Mouse (Mus musculus) limb, embryonic 15.5 days (tissue): Measurements from ENCODE around the gene Btbd9. TPM values are rescaled to one million over a fixed set of nuclear protein-coding genes. Genes with fewer than 3 reads are reported as not detected.

ENCODE experiments used
- ATAC-seq: fragments of 200-750 bp; cut with Nextera tagmentation; 2 replicates; pipeline ENCODE4 v1.8.0; 2017; ENCODE audit warnings: low read depth, moderate TSS enrichment; ENCODE audit not compliant: insufficient number of reproducible peaks, low FRiP score, low TSS enrichment
- H3K27ac ChIP-seq: fragments of 300-500 bp; sonication (generic); 2 replicates; pipeline ENCODE4 v1.5.1; 2015; ENCODE audit warnings: moderate library complexity, mild to moderate bottlenecking, inconsistent platforms
- H3K27me3 ChIP-seq: fragments of 300-500 bp; sonication (generic); 2 replicates; pipeline ENCODE4 v1.6.1; 2015; ENCODE audit warnings: inconsistent platforms
- H3K36me3 ChIP-seq: fragments of 300-500 bp; sonication (generic); 2 replicates; pipeline ENCODE4 v1.6.1; 2015; ENCODE audit warnings: inconsistent platforms
- H3K4me1 ChIP-seq: fragments of 300-500 bp; sonication (generic); 2 replicates; pipeline ENCODE4 v1.6.1; 2015; ENCODE audit warnings: inconsistent platforms
- H3K4me2 ChIP-seq: fragments of 300-500 bp; sonication (generic); 2 replicates; pipeline ENCODE4 v1.6.1; 2015; ENCODE audit warnings: mild to moderate bottlenecking, inconsistent platforms
- H3K4me3 ChIP-seq: fragments of 300-500 bp; sonication (generic); 2 replicates; pipeline ENCODE4 v1.5.1; 2015; ENCODE audit warnings: mild to moderate bottlenecking, inconsistent platforms
- H3K9ac ChIP-seq: fragments of 300-500 bp; sonication (generic); 2 replicates; pipeline ENCODE4 v1.6.1; 2015; ENCODE audit warnings: inconsistent platforms
- H3K9me3 ChIP-seq: fragments of 300-500 bp; sonication (generic); 2 replicates; pipeline ENCODE4 v1.6.1; 2016; ENCODE audit warnings: inconsistent platforms
- WGBS: fragments of 180-500 bp; shearing (Covaris S2); methylation state at CpG from one replicate; pipeline ENCODE4 v1.1.7; 2015; 5-methylcytosine and 5-hydroxymethylcytosine counted together
- polyA plus RNA-seq: library from polyadenylated mRNA; unstranded; fragments of >200 nt; fragmentation: Nextera tagmentation; extraction: Ambion mirVana; gene quantifications from 2 replicates; pipeline ENCODE4 v1.2.1, GENCODE M21; 2015

The Btbd9 gene
- polyA plus RNA-seq, 1 experiment from 2014 or later: 54.5 TPM

DNA sequence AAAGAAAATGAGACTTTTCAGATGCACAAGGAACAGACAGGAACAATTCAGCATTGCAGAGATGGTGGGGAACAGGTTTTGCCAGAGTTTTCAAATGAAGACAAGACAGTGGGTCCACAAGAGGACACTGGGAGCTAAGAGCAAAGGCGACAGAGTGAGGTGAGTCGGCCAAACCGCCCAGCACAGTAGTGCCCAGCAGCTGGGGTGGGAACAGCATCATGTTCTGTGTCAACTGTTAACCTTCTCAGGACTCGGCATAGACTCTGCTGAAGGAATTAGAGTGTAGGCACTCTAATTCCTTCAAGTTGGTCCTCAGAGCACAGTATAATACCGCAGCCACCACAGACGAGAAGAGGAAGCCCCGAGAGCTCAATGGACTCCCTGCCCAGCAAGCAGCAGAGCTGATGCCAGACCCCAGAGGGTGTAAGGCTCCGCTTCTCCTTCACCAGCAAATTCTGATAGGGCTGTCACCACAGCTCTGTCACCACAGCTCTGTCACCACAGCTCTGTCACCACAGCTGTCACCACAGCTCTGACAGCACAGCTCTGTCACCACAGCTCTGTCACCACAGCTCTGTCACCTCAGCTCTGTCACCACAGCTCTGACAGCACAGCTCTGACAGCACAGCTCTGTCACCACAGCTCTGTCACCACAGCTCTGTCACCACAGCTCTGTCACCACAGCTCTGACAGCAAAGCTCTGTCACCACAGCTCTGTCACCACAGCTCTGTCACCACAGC, 57.7 kb downstream of the Btbd9 start:
- no peak overlapping the region for H3K27ac ChIP-seq
- H3K9me3 ChIP-seq: no peaks in the 10 kb centered on the region
- no peaks in the 10 kb centered on the region for H3K4me1 ChIP-seq
- WGBS: 76% methylated on average over 8 of the region's 8 CpGs
- peaks cover 13% of the 10 kb centered on the region; the same call in 1 of the 2 replicates for H3K36me3 ChIP-seq
- H3K4me2 ChIP-seq: no peak overlapping the region
- no peaks in the 10 kb centered on the region for H3K27me3 ChIP-seq
- no peak overlapping the region for H3K4me3 ChIP-seq
- ATAC-seq: no peak
- no peak overlapping the region for H3K9ac ChIP-seq

DNA sequence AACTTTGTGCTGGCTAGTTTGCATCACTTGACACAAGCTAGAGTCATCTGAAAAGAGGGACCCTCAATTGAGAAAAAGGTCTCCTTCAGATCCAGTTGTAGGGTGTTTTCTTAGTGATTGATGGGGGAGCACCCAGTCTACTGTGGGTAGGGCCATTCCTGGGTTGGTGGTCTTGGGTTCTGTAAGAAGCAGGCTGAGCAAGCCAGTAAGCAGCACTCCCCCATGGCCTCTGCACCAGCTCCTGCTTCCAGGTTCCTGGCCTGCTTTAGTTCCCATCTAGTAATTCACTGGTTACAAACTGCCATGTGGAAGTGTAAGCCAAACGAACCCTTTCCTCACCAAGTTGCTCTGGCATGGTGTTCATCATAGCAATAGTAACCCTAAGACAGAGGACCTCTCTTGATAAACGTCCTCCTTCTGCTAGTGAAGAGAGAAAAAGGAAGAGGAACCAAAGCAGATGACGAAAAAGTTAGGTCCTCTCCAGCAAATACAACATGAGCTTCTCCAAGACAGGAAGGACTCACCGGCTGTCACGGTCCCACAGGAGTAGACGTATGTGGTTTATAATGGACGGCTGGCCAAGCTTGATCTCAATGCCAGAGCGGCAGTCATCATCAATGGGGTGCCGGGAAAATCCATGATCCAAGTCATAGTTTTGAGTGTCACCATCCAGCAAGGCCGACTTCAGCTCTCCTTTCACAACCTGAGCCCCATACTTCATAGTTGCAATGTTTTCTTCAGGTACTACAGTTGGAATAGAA, 59.5 kb downstream of the Btbd9 start:
- H3K4me3 ChIP-seq: no peak overlapping the region
- no peak for ATAC-seq
- no peaks in the 10 kb centered on the region for H3K27me3 ChIP-seq
- H3K4me2 ChIP-seq: no peak overlapping the region
- 93% methylated on average over 10 of the region's 10 CpGs for WGBS
- no peaks in the 10 kb centered on the region for H3K9me3 ChIP-seq
- H3K36me3 ChIP-seq: peaks cover 13% of the 10 kb centered on the region; the same call in 1 of the 2 replicates
- no peak overlapping the region for H3K27ac ChIP-seq
- no peak overlapping the region for H3K9ac ChIP-seq
- no peaks in the 10 kb centered on the region for H3K4me1 ChIP-seq

DNA sequence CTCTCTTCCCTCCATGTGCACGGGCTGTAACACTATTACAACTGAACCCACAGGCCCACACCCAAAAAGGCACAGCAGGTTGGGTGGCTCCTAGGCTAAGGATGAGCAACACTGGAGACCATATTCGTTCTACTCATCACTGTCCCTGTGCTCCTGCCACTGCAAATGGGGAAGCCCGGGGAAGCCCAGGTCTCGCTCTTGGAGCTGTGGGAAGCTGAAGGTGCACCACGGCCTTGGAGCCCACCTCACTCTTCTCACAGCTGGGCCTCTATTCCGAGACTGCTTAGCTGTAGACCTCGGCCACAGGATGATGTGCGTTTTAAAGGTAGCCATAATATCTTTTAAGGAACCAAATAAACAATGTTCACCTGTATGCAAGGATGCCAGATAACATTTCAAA, 60.9 kb downstream of the Btbd9 start:
- H3K4me3 ChIP-seq: no peak overlapping the region
- no peak overlapping the region for H3K4me2 ChIP-seq
- H3K27me3 ChIP-seq: no peaks in the 10 kb centered on the region
- no peak overlapping the region for H3K9ac ChIP-seq
- no peak overlapping the region for H3K27ac ChIP-seq
- H3K4me1 ChIP-seq: no peaks in the 10 kb centered on the region
- 92% methylated on average over 8 of the region's 8 CpGs for WGBS
- ATAC-seq: no peak
- H3K36me3 ChIP-seq: peaks cover 13% of the 10 kb centered on the region; the same call in 1 of the 2 replicates
- H3K9me3 ChIP-seq: no peaks in the 10 kb centered on the region

DNA sequence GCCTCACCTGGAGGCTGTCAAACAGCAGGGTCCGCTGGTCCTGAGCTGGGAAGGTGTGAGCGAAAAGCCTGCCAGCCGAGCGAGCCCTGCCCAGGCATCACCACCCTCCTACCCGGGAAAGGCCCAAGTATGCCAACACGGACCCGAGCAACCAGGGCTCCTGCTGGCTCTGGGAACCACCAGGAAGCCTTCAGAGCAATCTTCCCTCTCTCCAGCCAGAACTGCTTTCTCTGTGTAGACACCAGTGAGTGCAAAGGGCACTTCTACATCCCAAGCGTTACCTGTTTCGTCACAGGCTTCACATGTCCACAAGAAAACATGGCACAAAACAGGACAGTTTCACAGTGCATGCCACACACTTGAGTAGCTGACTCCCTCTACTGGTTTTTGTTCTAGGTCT, 63.3 kb downstream of the Btbd9 start:
- Histone ChIP-seq H3K36me3 (peaks cover 13% of the 10 kb centered on the region; the same call in 1 of the 2 replicates), H3K27ac (no peak overlapping the region), H3K4me2 (no peak overlapping the region), H3K9me3 (no peaks in the 10 kb centered on the region), H3K27me3 (no peaks in the 10 kb centered on the region), H3K9ac (no peak overlapping the region), H3K4me3 (no peak overlapping the region), H3K4me1 (no peaks in the 10 kb centered on the region)
- no peak for ATAC-seq
- 92% methylated on average over 9 of the region's 9 CpGs for WGBS

DNA sequence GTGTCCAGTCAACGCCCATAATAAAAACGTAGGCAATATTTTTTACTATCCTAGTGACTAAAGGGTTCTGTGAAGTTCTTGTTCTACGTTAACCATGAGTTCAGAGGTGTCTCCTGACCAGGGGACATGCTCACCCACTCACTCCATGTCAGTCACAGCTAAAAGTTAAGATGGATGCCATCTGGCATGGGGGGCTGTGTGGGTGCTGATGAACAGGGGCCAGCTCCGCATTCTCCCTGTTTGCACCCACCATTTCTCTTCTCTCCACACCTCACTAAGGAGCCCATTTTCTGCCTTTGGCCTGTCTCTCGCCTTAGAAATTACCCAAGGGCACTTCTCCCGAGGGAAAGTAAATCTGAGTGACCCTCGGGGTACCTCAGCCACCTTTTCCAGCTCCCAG, 63.8 kb downstream of the Btbd9 start:
- Histone ChIP-seq H3K9ac (no peak overlapping the region), H3K36me3 (peaks cover 13% of the 10 kb centered on the region; the same call in 1 of the 2 replicates), H3K27me3 (no peaks in the 10 kb centered on the region), H3K4me2 (no peak overlapping the region), H3K4me3 (no peak overlapping the region), H3K9me3 (no peaks in the 10 kb centered on the region), H3K27ac (no peak overlapping the region), H3K4me1 (no peaks in the 10 kb centered on the region)
- no peak for ATAC-seq
- WGBS: 73% methylated on average over 7 of the region's 7 CpGs

DNA sequence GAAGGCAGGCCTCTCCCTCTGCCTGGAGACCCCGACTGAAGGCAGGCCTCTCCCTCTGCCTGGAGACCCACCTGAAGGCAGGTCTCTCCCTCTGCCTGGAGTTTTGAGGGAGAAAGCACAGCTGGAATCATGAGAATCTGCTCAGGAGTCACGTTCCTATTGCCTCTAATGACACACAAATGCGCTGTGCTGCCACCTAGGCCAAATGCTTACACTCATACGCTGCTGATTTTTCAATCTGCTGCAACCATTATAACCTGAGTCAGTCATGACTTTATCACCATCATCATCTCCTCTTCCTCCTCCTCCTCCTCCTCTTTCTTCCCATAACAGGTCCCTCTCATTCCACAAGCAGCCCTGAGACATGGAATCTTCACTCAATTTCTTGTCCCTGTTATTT, 64.3 kb downstream of the Btbd9 start:
- Histone ChIP-seq H3K4me3 (no peak overlapping the region), H3K9ac (no peak overlapping the region), H3K9me3 (no peaks in the 10 kb centered on the region), H3K27me3 (no peaks in the 10 kb centered on the region), H3K4me2 (no peak overlapping the region), H3K27ac (no peak overlapping the region), H3K4me1 (0 out of 2 replicates have a peak, but pooled peaks cover 5% of the 10 kb centered on the region), H3K36me3 (peaks cover 12% of the 10 kb centered on the region; the same call in 1 of the 2 replicates)
- no peak for ATAC-seq
- WGBS: 56% methylated on average over 4 of the region's 4 CpGs

DNA sequence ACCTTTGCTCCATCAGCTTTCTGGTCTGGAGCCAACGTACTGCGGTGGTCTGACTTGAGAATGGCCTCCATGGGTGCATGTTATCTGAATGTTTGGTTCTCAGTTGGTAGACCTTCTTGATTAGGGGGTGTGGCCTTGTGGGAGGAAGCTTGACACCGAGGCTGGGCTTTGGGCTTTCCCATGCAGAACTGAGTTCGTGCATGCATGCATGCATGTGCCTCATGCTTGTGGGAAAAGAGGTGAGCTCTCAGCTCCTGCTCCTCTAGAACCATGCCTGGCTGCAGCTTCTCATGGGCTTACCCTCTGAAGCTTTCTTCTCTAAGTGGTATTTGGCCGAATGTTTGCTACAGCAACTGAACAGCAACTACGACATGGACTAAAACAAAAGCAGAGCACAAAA, 64.9 kb downstream of the Btbd9 start:
- no peak overlapping the region for H3K27ac ChIP-seq
- 80% methylated on average over 6 of the region's 6 CpGs for WGBS
- no peak overlapping the region for H3K9ac ChIP-seq
- no peak overlapping the region for H3K4me2 ChIP-seq
- no peaks in the 10 kb centered on the region for H3K27me3 ChIP-seq
- no peak overlapping the region for H3K4me3 ChIP-seq
- H3K4me1 ChIP-seq: 0 out of 2 replicates have a peak, but pooled peaks cover 6% of the 10 kb centered on the region
- H3K36me3 ChIP-seq: peaks cover 6% of the 10 kb centered on the region; the same call in 1 of the 2 replicates
- ATAC-seq: no peak
- no peaks in the 10 kb centered on the region for H3K9me3 ChIP-seq

DNA sequence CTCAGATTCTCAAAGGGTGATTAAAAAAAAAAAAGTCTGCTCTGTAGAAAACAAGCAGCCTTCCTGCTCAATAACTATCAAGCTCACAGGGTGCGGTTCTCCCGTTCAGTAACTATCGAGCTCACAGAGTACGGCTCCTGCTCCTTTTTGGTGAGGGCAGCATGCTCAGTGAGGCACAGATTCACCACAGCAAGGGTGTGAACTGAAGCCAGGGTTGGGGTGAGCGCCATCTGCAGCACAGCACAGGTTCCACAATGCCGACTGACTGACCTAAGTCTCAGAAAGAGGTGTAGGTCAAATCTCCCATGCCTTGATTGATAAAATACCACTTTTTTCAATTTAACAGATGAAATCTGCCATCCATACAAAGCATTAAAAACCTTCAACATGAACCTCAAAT, 66.1 kb downstream of the Btbd9 start:
- Histone ChIP-seq H3K4me3 (no peak overlapping the region), H3K4me1 (0 out of 2 replicates have a peak, but pooled peaks cover 6% of the 10 kb centered on the region), H3K9ac (no peak overlapping the region), H3K9me3 (no peaks in the 10 kb centered on the region), H3K27me3 (no peaks in the 10 kb centered on the region), H3K27ac (no peak overlapping the region), H3K36me3 (0 out of 2 replicates have a peak, but pooled peaks cover under 1% of the 10 kb centered on the region), H3K4me2 (no peak overlapping the region)
- ATAC-seq: no peak
- 56% methylated on average over 6 of the region's 6 CpGs for WGBS

DNA sequence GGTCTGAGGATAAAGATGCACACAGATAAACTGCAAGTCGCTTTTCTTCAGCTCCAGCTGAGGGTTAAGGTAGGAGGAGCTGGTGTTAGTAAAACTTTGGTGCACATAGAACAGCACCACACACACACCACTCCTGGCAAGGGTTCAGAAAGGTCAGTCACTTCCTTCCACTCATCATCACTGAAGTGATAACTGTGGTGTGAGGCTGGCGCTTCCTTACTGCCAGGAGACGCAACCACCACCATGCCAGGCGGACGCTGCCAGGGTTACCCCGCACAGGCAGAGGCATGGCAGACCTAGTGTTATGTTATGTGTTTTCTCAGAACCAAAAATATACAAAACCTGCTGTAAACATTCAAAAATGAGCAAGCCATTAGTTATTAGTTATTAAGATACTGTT, 66.6 kb downstream of the Btbd9 start:
- no peaks in the 10 kb centered on the region for H3K36me3 ChIP-seq
- H3K9me3 ChIP-seq: no peaks in the 10 kb centered on the region
- WGBS: 85% methylated on average over 6 of the region's 6 CpGs
- H3K4me1 ChIP-seq: 0 out of 2 replicates have a peak, but pooled peaks cover 6% of the 10 kb centered on the region
- no peak overlapping the region for H3K4me2 ChIP-seq
- no peak overlapping the region for H3K4me3 ChIP-seq
- no peak overlapping the region for H3K9ac ChIP-seq
- ATAC-seq: no peak
- H3K27me3 ChIP-seq: no peaks in the 10 kb centered on the region
- no peak overlapping the region for H3K27ac ChIP-seq

DNA sequence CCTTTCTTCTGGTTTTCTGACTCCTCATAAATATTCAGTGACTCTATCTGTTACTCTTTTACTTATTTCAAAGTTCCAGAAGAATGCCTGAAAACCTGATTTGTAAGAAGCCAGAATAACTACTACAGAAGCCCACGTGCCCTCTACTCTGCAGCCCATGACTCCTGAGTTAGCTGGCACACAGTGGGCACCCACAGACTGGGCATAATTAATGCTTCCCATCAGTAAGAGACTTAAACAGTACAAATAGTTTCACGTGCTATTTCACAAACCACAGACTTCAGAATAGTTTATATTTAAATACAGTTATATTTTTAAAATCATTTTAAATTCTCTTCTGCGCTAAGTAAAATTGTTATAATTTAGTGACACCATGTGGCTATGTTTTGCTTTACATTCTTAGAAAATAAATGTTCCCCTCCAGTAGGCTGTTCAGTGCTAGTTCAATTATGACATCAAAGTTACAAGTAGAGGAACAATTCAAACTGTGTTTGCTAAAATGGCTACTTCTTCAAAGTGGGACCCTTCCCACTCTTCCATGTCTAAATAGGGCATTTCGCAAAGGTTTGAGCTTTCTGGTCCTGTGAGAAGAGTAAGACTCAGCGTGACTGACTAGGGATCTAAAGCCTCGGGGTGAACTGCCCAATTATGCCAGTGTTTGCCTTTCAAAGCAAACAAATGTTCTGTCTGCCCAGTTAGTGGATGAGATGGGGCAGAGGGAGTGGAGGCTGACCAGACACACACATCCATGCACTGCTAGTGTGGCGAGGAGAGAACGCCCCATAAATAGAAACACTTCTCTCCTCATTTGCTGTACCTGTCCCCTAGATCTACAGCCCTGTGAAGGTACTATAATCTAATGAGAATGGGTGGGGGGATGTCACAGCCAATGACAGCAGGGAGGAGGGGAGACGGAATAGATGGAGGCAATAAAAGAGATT, 68.4 kb downstream of the Btbd9 start:
- H3K27ac ChIP-seq: no peak overlapping the region

DNA sequence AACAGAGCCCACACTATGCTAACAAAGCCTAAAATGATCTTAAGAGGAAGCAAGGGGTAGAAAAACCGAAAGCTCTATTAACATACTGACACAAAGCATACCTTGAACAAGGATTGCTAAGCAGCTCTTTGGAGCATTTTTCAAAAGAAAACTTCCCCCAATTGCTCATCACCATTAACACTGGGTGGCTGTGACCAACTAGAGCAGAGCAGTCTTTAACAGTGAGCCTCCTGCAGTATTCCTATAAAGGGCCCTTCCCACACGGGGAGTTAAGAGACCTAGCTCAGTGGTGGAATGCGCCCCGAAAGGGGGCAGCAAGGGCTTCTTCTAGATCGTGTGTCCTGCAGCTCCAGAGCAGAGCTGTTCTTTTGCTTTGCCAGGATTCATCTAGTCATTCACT, 69.4 kb downstream of the Btbd9 start:
- WGBS: 52% methylated on average over 5 of the region's 5 CpGs
- no peak overlapping the region for H3K27ac ChIP-seq
- no peak overlapping the region for H3K9ac ChIP-seq

More for the DNA sequence above, 68.4 kb downstream of the Btbd9 start:
- no peak for ATAC-seq
- whole genome bisulfite sequencing: 70% methylated on average over 9 of the region's 9 CpGs
- H3K4me1 ChIP-seq: 0 out of 2 replicates have a peak, but pooled peaks cover 6% of the 10 kb centered on the region
- H3K4me2 ChIP-seq: no peak overlapping the region
- no peak overlapping the region for H3K9ac ChIP-seq
- no peaks in the 10 kb centered on the region for H3K9me3 ChIP-seq
- no peak overlapping the region for H3K4me3 ChIP-seq
- H3K36me3 ChIP-seq: no peaks in the 10 kb centered on the region
- H3K27me3 ChIP-seq: no peaks in the 10 kb centered on the region

More for the DNA sequence above, 69.4 kb downstream of the Btbd9 start:
- Histone ChIP-seq H3K36me3 (no peaks in the 10 kb centered on the region), H3K4me3 (no peak overlapping the region), H3K4me2 (no peak overlapping the region), H3K27me3 (no peaks in the 10 kb centered on the region), H3K9me3 (no peaks in the 10 kb centered on the region), H3K4me1 (0 out of 2 replicates have a peak, but pooled peaks cover 6% of the 10 kb centered on the region)
- no peak for ATAC-seq
